Mouse (Mus musculus): ENCODE measurements around the gene Myo9a.

DNA sequence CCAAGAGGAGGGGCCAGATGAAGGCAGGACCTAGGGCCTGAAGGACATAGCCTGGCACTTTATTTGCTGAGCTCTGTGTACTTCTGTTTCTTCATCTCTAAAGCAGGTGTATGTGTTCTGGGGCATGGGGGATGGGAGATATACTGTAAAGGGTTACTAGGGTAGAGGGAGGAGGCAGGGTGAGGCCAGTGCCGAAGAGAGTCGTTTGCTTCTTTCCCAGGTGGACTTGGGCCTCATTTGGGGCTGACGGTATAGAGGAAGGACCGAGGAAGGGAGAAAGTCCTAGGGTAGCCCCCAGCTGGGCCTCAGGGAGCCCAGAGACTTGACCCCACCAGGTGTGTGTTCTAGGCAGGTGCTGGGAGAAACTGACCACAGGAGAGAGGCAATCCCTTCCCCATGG, 201.2 kb downstream of the Myo9a start:
- TF ChIP-seq POLR2A (IDR thresholded peaks at IDR 0.05; ENCODE audit: control insufficient read depth in 1 of 2, insufficient read depth in 1 of 2, low read depth in 1 of 2, low read length in 2 of 2, poor library complexity in 1 of 2), result no peak
- no peak for TF ChIP-seq NELFE (IDR thresholded peaks at IDR 0.05; ENCODE audit: low read depth, low read length)
- no peak for TF ChIP-seq CTCF (IDR thresholded peaks at IDR 0.05 in 2 of 3, conservative IDR thresholded peaks at IDR 0.05 in 1 of 3; ENCODE audit: control insufficient read depth in 1 of 3, insufficient read depth in 1 of 3, low read depth in 2 of 3, low read length in 3 of 3, poor library complexity in 1 of 3, severe bottlenecking in 1 of 3)
- TF ChIP-seq E2F4 (IDR thresholded peaks at IDR 0.05; ENCODE audit: borderline replicate concordance, low read depth, low read length), result no peak
- no peak for TF ChIP-seq ZKSCAN1 (IDR thresholded peaks at IDR 0.05; ENCODE audit: low read depth, low read length)
- no peak for TF ChIP-seq JUND (IDR thresholded peaks at IDR 0.05; ENCODE audit: low read depth, low read length)
- no peak for TF ChIP-seq HCFC1 (IDR thresholded peaks at IDR 0.05; ENCODE audit: low read depth, low read length)
- no peak for TF ChIP-seq MAFK (IDR thresholded peaks at IDR 0.05; ENCODE audit: borderline replicate concordance, low read depth, low read length)
- no peak for TF ChIP-seq GATA1 (IDR thresholded peaks at IDR 0.05; ENCODE audit: low read depth, low read length)
- TF ChIP-seq NRF1 (IDR thresholded peaks at IDR 0.05; ENCODE audit: insufficient read depth, low read depth, low read length, poor library complexity, severe bottlenecking), result no peak
